8 mouse cellular contexts compared by ENCODE assay signal in the genomic region with DNA sequence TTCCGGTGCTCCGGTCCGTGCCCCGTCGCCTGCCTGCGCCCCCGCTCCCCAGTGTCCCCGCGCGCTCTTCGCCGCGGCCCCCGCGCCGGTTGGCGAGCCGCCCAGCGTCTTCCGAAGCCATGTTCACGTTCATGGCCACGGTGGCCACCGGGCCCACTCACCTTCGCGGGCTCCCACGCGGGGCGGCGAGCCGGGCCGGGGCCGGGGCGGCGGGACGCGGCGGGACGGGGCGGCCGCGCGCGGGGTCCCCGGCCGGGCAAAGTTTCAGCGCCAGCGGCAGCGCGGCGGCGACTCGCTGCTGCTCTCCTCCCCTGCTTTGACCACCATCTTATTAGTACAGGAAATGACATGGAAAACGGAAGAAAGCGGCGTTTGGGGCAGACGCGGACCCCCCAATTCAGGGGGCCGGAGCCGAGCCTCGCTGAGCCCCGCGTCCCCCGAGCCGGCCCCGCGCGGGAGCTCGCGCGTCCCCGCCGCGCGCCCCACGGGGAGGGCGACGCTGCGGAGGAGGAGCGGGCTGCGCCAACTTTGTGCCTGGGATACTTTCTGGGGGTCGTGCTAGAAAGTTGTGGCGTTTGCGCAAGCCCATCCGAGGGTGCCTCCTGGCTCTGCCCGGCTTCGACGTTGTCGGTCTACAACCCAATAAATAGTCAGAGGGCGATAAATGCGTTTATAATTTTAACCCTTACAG. TPM values are rescaled to one million over a fixed set of nuclear protein-coding genes. Genes with fewer than 3 reads are reported as not detected.
DNase-seq lines count a peak whose midpoint lies in the region.

A gene (minus strand): TSS at position 350 of the 691 bp plus-strand sequence.

- peak within 1 kb of the TSS; percentile 77 for H3K4me3 ChIP-seq in brown adipose tissue, adult 24 weeks (ENCODE audit: insufficient read depth, low read depth, low read length)

- peak; percentile 21 to 58 for DNase-seq in cerebellum, adult 18-20 months
- no peak for DNase-seq in cerebellum, adult 11 months
- peak; percentile 59 for DNase-seq in A20 (ENCODE audit: low read depth, low spot score)
- peak; percentile 57 for DNase-seq in heart, postnatal 4 days
- peak in 1 of 2 experiments; percentile 47 for DNase-seq in left cerebral cortex, postnatal 10 days (ENCODE audit: extremely low spot score in 1 of 2, low spot score in 2 of 2)
- peak; percentile 49 for DNase-seq in mesoderm, embryonic 11.5 days (ENCODE audit: low read depth, low spot score)
- DNase-seq in thymus, postnatal 14 days, result peak; percentile 58

- peak within 1 kb of the TSS; percentile 75 for H3K27ac ChIP-seq in brown adipose tissue, adult 24 weeks (replicated peaks; ENCODE audit: low read depth, low read length)

- intact Hi-C loops in left cerebral cortex, postnatal 10 days (cut with DNase I), result no loop called here

- H3K4me1 ChIP-seq in brown adipose tissue, adult 24 weeks (ENCODE audit: control insufficient read depth, insufficient read depth, insufficient read length, low read length), result peaks cover 19% of the 10 kb centered on the region

RNA-seq across cellular contexts. Expression of the gene that starts here (rescaled TPM):
- 1.3 and 1.4 TPM in 2 replicates for polyA plus RNA-seq in brown adipose tissue, adult 24 weeks (2012; ENCODE audit: insufficient read depth, insufficient read length, missing spikeins)
- total RNA-seq in heart, postnatal 4 days (2021), result 10 to 100 TPM; 24.7 to 25.5 TPM
- total RNA-seq in left cerebral cortex, postnatal 10 days (2021), result 10 to 100 TPM; 23.2 to 28.4 TPM
